Mouse (Mus musculus) hindbrain, embryonic 13.5 days (tissue): Measurements from ENCODE around the gene Srpx2. TPM values are rescaled to one million over a fixed set of nuclear protein-coding genes. Genes with fewer than 3 reads are reported as not detected.

ENCODE experiments used
- ATAC-seq: fragments of 200-750 bp; cut with Nextera tagmentation; 2 replicates; pipeline ENCODE4 v1.8.0; 2017; ENCODE audit warnings: moderate TSS enrichment; ENCODE audit not compliant: low FRiP score
- H3K27ac ChIP-seq: fragments of 300-500 bp; sonication (generic); 2 replicates; pipeline ENCODE4 v1.5.1; 2015; ENCODE audit warnings: inconsistent platforms, mild to moderate bottlenecking, moderate library complexity
- H3K27me3 ChIP-seq: fragments of 300-500 bp; sonication (generic); 2 replicates; pipeline ENCODE4 v1.6.1; 2015; ENCODE audit warnings: mild to moderate bottlenecking, inconsistent platforms
- H3K36me3 ChIP-seq: fragments of 300-500 bp; sonication (generic); 2 replicates; pipeline ENCODE4 v1.6.1; 2015; ENCODE audit warnings: mild to moderate bottlenecking, inconsistent platforms
- H3K4me1 ChIP-seq: fragments of 300-500 bp; sonication (generic); replicated peaks from 2 replicates; pipeline ENCODE4 v1.6.1; 2015; ENCODE audit warnings: inconsistent platforms
- H3K4me2 ChIP-seq: fragments of 300-500 bp; sonication (generic); 2 replicates; pipeline ENCODE4 v1.6.1; 2015; ENCODE audit warnings: inconsistent platforms, mild to moderate bottlenecking, moderate library complexity
- H3K4me3 ChIP-seq: fragments of 300-500 bp; sonication (generic); 2 replicates; pipeline ENCODE4 v1.5.1; 2015; ENCODE audit warnings: mild to moderate bottlenecking, inconsistent platforms
- H3K9ac ChIP-seq: fragments of 300-500 bp; sonication (generic); 2 replicates; pipeline ENCODE4 v1.6.1; 2015; ENCODE audit warnings: mild to moderate bottlenecking, inconsistent platforms
- H3K9me3 ChIP-seq: fragments of 300-500 bp; sonication (generic); 2 replicates; pipeline ENCODE4 v1.6.1; 2016; ENCODE audit warnings: inconsistent platforms
- WGBS: fragments of 180-500 bp; shearing (Covaris S2); methylation state at CpG from one replicate; pipeline ENCODE4 v1.1.7; 2015; 5-methylcytosine and 5-hydroxymethylcytosine counted together
- polyA plus RNA-seq: library from polyadenylated mRNA; unstranded; fragments of >200 nt; fragmentation: Nextera tagmentation; extraction: Ambion mirVana; gene quantifications from 2 replicates; pipeline ENCODE4 v1.2.1, GENCODE M21; 2015

Srpx2 gene
- 1.3 and 1.6 TPM in 2 replicates for polyA plus RNA-seq

- WGBS: 33% methylated on average over 3 of the region's 3 CpGs
- no peaks in the 10 kb centered on the region for H3K4me1 ChIP-seq
- 0 out of 2 replicates have a peak, but pooled peaks cover 6% of the 10 kb centered on the region for H3K27me3 ChIP-seq
- no peak within 1 kb of the TSS for H3K27ac ChIP-seq
- H3K4me2 ChIP-seq: no peak within 1 kb of the TSS
- H3K9me3 ChIP-seq: no peaks in the 10 kb centered on the region
- H3K9ac ChIP-seq: no peak within 1 kb of the TSS
- no peaks in the 10 kb centered on the region for H3K36me3 ChIP-seq
- no peak within 1 kb of the TSS for H3K4me3 ChIP-seq
- no peak for ATAC-seq
Measured at GRCm38 (mm10) chrX:133908261-133908660, at the start of gene Srpx2. Gene Srpx2, plus strand, starts transcription at chrX:133908426.

- Histone ChIP-seq H3K27me3 (no peaks in the 10 kb centered on the region), H3K36me3 (no peaks in the 10 kb centered on the region), H3K27ac (no peak overlapping the region), H3K4me2 (no peak overlapping the region), H3K4me1 (no peaks in the 10 kb centered on the region), H3K9me3 (no peaks in the 10 kb centered on the region), H3K4me3 (no peak overlapping the region), H3K9ac (no peak overlapping the region)
- WGBS: 90% methylated on average over 6 of the region's 6 CpGs
- ATAC-seq: no peak
Measured at GRCm38 (mm10) chrX:133869743-133870142, 38.5 kb upstream of the Srpx2 start.

GRCm38 (mm10) chrX:133887308-133887707 is 20.9 kb upstream of the Srpx2 start:
- no peaks in the 10 kb centered on the region for H3K27me3 ChIP-seq
- H3K4me1 ChIP-seq: no peaks in the 10 kb centered on the region
- H3K36me3 ChIP-seq: peaks cover 12% of the 10 kb centered on the region
- no peak for ATAC-seq
- WGBS: 94% methylated on average over 3 of the region's 3 CpGs
- no peak overlapping the region for H3K27ac ChIP-seq
- no peak overlapping the region for H3K9ac ChIP-seq
- H3K4me2 ChIP-seq: no peak overlapping the region
- no peak overlapping the region for H3K4me3 ChIP-seq
- no peaks in the 10 kb centered on the region for H3K9me3 ChIP-seq

- no peak overlapping the region for H3K4me3 ChIP-seq
- H3K4me2 ChIP-seq: no peak overlapping the region
- ATAC-seq: no peak
- H3K27me3 ChIP-seq: no peaks in the 10 kb centered on the region
- H3K4me1 ChIP-seq: no peaks in the 10 kb centered on the region
- peaks cover 16% of the 10 kb centered on the region for H3K36me3 ChIP-seq
- no peak overlapping the region for H3K9ac ChIP-seq
- H3K27ac ChIP-seq: no peak overlapping the region
- WGBS: 90% methylated on average over 5 of the region's 5 CpGs
- no peaks in the 10 kb centered on the region for H3K9me3 ChIP-seq
Measured at GRCm38 (mm10) chrX:133888111-133888510, 20.1 kb upstream of the Srpx2 start.

GRCm38 (mm10) chrX:133898014-133898542 is 10.1 kb upstream of the Srpx2 start, which contains the start of gene Tspan6:
Gene Tspan6, minus strand, starts transcription at chrX:133898429.
- WGBS: 19% methylated on average over 33 of the region's 33 CpGs

GRCm38 (mm10) chrX:133911397-133912103 is 3.3 kb downstream of the Srpx2 start:
- H3K4me3 ChIP-seq: no peak overlapping the region
- WGBS: 36% methylated on average over 10 of the region's 10 CpGs
- ATAC-seq: no peak

More at GRCm38 (mm10) chrX:133898014-133898542, 10.1 kb upstream of the Srpx2 start, which contains the start of gene Tspan6:
- ATAC-seq: peak; percentile 97
- Histone ChIP-seq H3K36me3 (peaks cover 16% of the 10 kb centered on the region), H3K27me3 (no peaks in the 10 kb centered on the region), H3K27ac (peak within 1 kb of the TSS; percentile 84), H3K9ac (peak within 1 kb of the TSS; percentile 81), H3K4me1 (no peaks in the 10 kb centered on the region), H3K4me3 (peak within 1 kb of the TSS; percentile 54), H3K9me3 (no peaks in the 10 kb centered on the region), H3K4me2 (peak within 1 kb of the TSS; percentile 58)

GRCm38 (mm10) chrX:133913006-133913405 is 4.8 kb downstream of the Srpx2 start:
- no peaks in the 10 kb centered on the region for H3K9me3 ChIP-seq
- no peak for ATAC-seq
- H3K4me1 ChIP-seq: no peaks in the 10 kb centered on the region
- no peaks in the 10 kb centered on the region for H3K36me3 ChIP-seq
- no peak overlapping the region for H3K27ac ChIP-seq
- H3K4me2 ChIP-seq: no peak overlapping the region
- no peak overlapping the region for H3K9ac ChIP-seq
- no peak overlapping the region for H3K4me3 ChIP-seq
- WGBS: 88% methylated on average over 3 of the region's 3 CpGs
- H3K27me3 ChIP-seq: 0 out of 2 replicates have a peak, but pooled peaks cover 6% of the 10 kb centered on the region

More at GRCm38 (mm10) chrX:133911397-133912103, 3.3 kb downstream of the Srpx2 start:
- no peak overlapping the region for H3K9ac ChIP-seq
- no peak overlapping the region for H3K27ac ChIP-seq
- 0 out of 2 replicates have a peak, but pooled peaks cover 6% of the 10 kb centered on the region for H3K27me3 ChIP-seq
- no peaks in the 10 kb centered on the region for H3K9me3 ChIP-seq
- H3K4me1 ChIP-seq: no peaks in the 10 kb centered on the region
- H3K36me3 ChIP-seq: no peaks in the 10 kb centered on the region
- no peak overlapping the region for H3K4me2 ChIP-seq

- 0 out of 2 replicates have a peak, but pooled peaks cover 6% of the 10 kb centered on the region for H3K27me3 ChIP-seq
- no peak overlapping the region for H3K4me2 ChIP-seq
- H3K4me1 ChIP-seq: no peaks in the 10 kb centered on the region
- H3K36me3 ChIP-seq: no peaks in the 10 kb centered on the region
- WGBS: 69% methylated on average over 7 of the region's 7 CpGs
- H3K9me3 ChIP-seq: no peaks in the 10 kb centered on the region
- no peak overlapping the region for H3K4me3 ChIP-seq
- H3K9ac ChIP-seq: no peak overlapping the region
- no peak overlapping the region for H3K27ac ChIP-seq
- ATAC-seq: no peak
Measured at GRCm38 (mm10) chrX:133914219-133914618, 6.0 kb downstream of the Srpx2 start.

- 67% methylated on average over 4 of the region's 4 CpGs for WGBS
- H3K4me1 ChIP-seq: no peaks in the 10 kb centered on the region
- no peaks in the 10 kb centered on the region for H3K27me3 ChIP-seq
- H3K4me2 ChIP-seq: no peak overlapping the region
- H3K36me3 ChIP-seq: no peaks in the 10 kb centered on the region
- H3K4me3 ChIP-seq: no peak overlapping the region
- no peak overlapping the region for H3K27ac ChIP-seq
- ATAC-seq: no peak
- H3K9me3 ChIP-seq: no peaks in the 10 kb centered on the region
- H3K9ac ChIP-seq: no peak overlapping the region
Measured at GRCm38 (mm10) chrX:133921187-133921586, 13.0 kb downstream of the Srpx2 start.

- Histone ChIP-seq H3K36me3 (no peaks in the 10 kb centered on the region), H3K9ac (no peak overlapping the region), H3K27ac (no peak overlapping the region), H3K4me2 (no peak overlapping the region), H3K9me3 (no peaks in the 10 kb centered on the region), H3K4me1 (no peaks in the 10 kb centered on the region), H3K4me3 (no peak overlapping the region), H3K27me3 (no peaks in the 10 kb centered on the region)
- WGBS: 82% methylated on average over 5 of the region's 5 CpGs
- ATAC-seq: no peak
Measured at GRCm38 (mm10) chrX:133926760-133927159, 18.5 kb downstream of the Srpx2 start.

GRCm38 (mm10) chrX:133931302-133932013 is 23.2 kb downstream of the Srpx2 start:
- 64% methylated on average over 12 of the region's 12 CpGs for WGBS
- Histone ChIP-seq H3K4me3 (no peak overlapping the region), H3K27ac (no peak overlapping the region), H3K36me3 (no peaks in the 10 kb centered on the region), H3K27me3 (no peaks in the 10 kb centered on the region), H3K9me3 (no peaks in the 10 kb centered on the region), H3K4me1 (no peaks in the 10 kb centered on the region), H3K4me2 (no peak overlapping the region), H3K9ac (no peak overlapping the region)
- ATAC-seq: no peak

GRCm38 (mm10) chrX:133936605-133937225 is 28.5 kb downstream of the Srpx2 start:
- no peak overlapping the region for H3K27ac ChIP-seq
- ATAC-seq: no peak
- no peak overlapping the region for H3K4me2 ChIP-seq
- H3K9me3 ChIP-seq: no peaks in the 10 kb centered on the region
- H3K36me3 ChIP-seq: no peaks in the 10 kb centered on the region
- no peak overlapping the region for H3K4me3 ChIP-seq
- no peaks in the 10 kb centered on the region for H3K27me3 ChIP-seq
- 92% methylated on average over 4 of the region's 4 CpGs for WGBS
- no peak overlapping the region for H3K9ac ChIP-seq
- H3K4me1 ChIP-seq: no peaks in the 10 kb centered on the region
